Mouse (Mus musculus) B cell, adult 2 months (primary cell): ENCODE measurements around the gene Wipf2.
"Not testable (repeated sequence)": the region's sequence is repeated elsewhere in the genome, so short reads cannot be mapped to it uniquely, and the experiment has no call there.

Source experiments
- DNase-seq, 2 experiments: peaks; one replicate each; pipeline ENCODE4 v3.0.0; 2022

The Wipf2 gene

GRCm38 (mm10) chr11:98911498-98911897 lies 48.1 kb downstream of the Wipf2 start:
- no peak for DNase-seq

GRCm38 (mm10) chr11:98914196-98914595 lies 50.8 kb downstream of the Wipf2 start:
- no peak for DNase-seq

GRCm38 (mm10) chr11:98916376-98916775 lies 52.9 kb downstream of the Wipf2 start:
- peak; percentile 61 to 67 for DNase-seq

- no peak for DNase-seq
These were observed 54.1 kb downstream of the Wipf2 start for GRCm38 (mm10) chr11:98917428-98918005.

GRCm38 (mm10) chr11:98918231-98918630 lies 54.8 kb downstream of the Wipf2 start:
- DNase-seq, result peak in 1 of 2 experiments; percentile 35

GRCm38 (mm10) chr11:98919009-98919408 lies 55.6 kb downstream of the Wipf2 start:
- DNase-seq, result no peak

GRCm38 (mm10) chr11:98921813-98922212 lies 58.4 kb downstream of the Wipf2 start:
- DNase-seq, result not testable (repeated sequence)

- DNase-seq, result peak; percentile 78 to 80
These were observed 58.9 kb downstream of the Wipf2 start for GRCm38 (mm10) chr11:98922307-98922706.

GRCm38 (mm10) chr11:98922851-98923711 lies 59.6 kb downstream of the Wipf2 start:
- DNase-seq, result not testable (repeated sequence)

GRCm38 (mm10) chr11:98924633-98925175 lies 61.3 kb downstream of the Wipf2 start:
- peak in 1 of 2 experiments; percentile 41 for DNase-seq

GRCm38 (mm10) chr11:98925265-98925721 lies 61.9 kb downstream of the Wipf2 start:
- no peak for DNase-seq

GRCm38 (mm10) chr11:98925868-98926311 lies 62.5 kb downstream of the Wipf2 start:
- DNase-seq, result no peak

GRCm38 (mm10) chr11:98926553-98926952 lies 63.1 kb downstream of the Wipf2 start:
- DNase-seq, result no peak

GRCm38 (mm10) chr11:98927438-98928076 lies 64.1 kb downstream of the Wipf2 start, which contains the start of gene Rara:
Gene Rara (plus strand): TSS chr11:98927818.
- DNase-seq, result peak; percentile 47 to 49

GRCm38 (mm10) chr11:98928186-98928893 lies 64.9 kb downstream of the Wipf2 start:
- DNase-seq, result no peak

- DNase-seq, result no peak
These were observed 66.1 kb downstream of the Wipf2 start for GRCm38 (mm10) chr11:98929503-98929902.

- no peak for DNase-seq
These were observed 66.7 kb downstream of the Wipf2 start for GRCm38 (mm10) chr11:98930127-98930601.

GRCm38 (mm10) chr11:98930773-98931512 lies 67.5 kb downstream of the Wipf2 start:
- DNase-seq, result no peak

GRCm38 (mm10) chr11:98931513-98932292 lies 68.3 kb downstream of the Wipf2 start:
- no peak for DNase-seq

GRCm38 (mm10) chr11:98932293-98933091 lies 69.1 kb downstream of the Wipf2 start:
- DNase-seq, result no peak
